Mouse (Mus musculus): ENCODE measurements around the gene Gm14851. TPM values are rescaled to one million over a fixed set of nuclear protein-coding genes. Genes with fewer than 3 reads are reported as not detected.

Gm14851 gene
- polyA plus RNA-seq (2012; rRNA removed), result not detected in 2 replicates

DNA sequence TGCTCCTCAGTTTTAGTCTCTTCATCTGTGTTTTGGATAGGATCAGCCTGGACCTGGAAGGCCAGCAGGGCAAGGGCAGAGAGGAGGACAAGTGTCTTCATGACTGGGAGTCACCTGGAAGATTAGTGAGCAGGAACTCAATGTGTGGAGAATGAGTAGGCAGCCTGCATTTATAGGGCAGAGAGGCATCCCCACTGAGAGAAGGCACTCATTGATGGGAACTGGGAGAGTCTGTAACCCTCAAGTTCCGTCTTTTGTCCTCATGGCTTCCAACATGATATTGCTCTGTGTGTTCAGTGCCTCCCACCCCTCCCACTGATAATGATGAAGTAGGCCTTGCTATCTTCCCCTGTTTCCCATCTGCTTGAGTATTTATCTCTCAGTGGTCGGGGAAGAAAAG is at the start of gene Gm14851:
Gene Gm14851, minus strand, starts transcription at position 101 of the 400 bp plus-strand sequence.

DNA sequence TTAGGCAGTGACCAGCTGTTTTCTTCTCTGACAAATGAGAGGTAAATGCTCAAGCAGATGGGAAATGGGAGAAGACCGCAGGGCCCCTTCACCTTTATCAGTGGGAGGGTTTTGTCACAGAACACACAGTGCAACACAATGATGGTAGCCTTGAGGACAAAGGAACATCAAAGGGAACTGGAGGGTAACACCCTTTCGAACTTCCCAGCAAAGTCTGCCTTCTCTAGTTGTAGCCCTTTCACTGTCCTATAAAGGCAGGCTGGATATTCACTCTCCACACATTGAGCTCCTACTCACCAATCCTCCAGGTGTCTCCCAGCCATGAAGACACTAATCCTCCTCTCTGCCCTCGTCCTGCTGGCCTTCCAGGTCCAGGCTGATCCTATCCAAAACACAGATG is 38.5 kb upstream of the Gm14851 start, which contains the start of gene Defa30:
Gene Defa30, plus strand, starts transcription at position 301 of the 400 bp plus-strand sequence.

DNA sequence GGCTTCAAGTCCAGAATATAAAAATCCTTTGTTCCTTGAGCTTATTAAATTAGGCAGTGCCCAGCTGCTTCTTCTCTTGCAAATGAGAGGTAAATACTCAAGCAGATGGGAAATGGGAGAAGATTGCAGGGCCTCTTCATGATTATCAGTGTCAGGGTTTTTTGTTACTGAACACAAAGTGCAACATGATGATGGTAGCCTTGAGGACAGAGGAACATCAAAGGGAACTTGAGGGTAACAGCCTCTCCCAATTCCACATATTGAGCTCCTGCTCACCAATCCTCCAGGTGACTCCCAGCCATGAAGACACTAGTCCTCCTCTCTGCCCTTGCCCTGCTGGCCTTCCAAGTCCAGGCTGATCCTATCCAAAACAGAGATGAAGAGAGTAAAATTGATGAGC is 11.7 kb downstream of the Gm14851 start, which contains the start of gene Defa25:
Gene Defa25, plus strand, starts transcription at position 301 of the 400 bp plus-strand sequence.

DNA sequence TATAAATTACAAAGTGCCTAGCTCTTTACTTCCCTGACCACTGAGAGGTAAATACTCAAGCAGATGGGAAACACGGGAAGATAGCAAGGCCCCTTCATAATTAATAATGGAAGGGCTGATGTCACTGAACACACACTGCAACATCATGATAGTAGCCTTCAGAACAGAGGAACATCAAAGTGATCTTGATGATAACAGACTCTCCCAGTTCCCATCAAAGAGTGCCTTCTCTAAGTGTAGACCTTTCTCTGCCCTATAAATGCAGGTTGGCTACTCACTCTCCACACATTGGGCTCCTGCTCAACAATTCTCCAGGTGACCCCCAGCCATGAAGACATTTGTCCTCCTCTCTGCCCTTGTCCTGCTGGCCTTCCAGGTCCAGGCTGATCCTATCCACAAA is 31.1 kb downstream of the Gm14851 start, which contains the start of gene Defa35:
Gene Defa35, plus strand, starts transcription at position 301 of the 400 bp plus-strand sequence.

GRCm38 (mm10) chr8:21054747-21055146 is 41.1 kb downstream of the Gm14851 start, which contains the start of gene Defa23:
TSS of gene Defa23 (plus strand) at chr8:21055047.

Other genes with a start within 250 kb of the Gm14851 start
- gene Defb33, start 203.4 kb downstream of the Gm14851 start, polyA plus RNA-seq (2012; rRNA removed), result not detected in 2 replicates
- not detected in 2 replicates for gene Gm15056, start 193.4 kb downstream of the Gm14851 start, polyA plus RNA-seq (2012; rRNA removed)
- gene Gm6040, start 174.0 kb downstream of the Gm14851 start, polyA plus RNA-seq (2012; rRNA removed), result not detected in 2 replicates
- gene AY761185, start 151.3 kb downstream of the Gm14851 start, polyA plus RNA-seq (2012; rRNA removed), result not detected in 2 replicates
- gene Defa21, start 70.5 kb downstream of the Gm14851 start, polyA plus RNA-seq (2012; rRNA removed), result not detected in 2 replicates
- not detected in 2 replicates for gene Defa23, start 41.0 kb downstream of the Gm14851 start, polyA plus RNA-seq (2012; rRNA removed)
- not detected in 2 replicates for gene Defa35, start 31.0 kb downstream of the Gm14851 start, polyA plus RNA-seq (2012; rRNA removed)
- gene Defa25, start 11.6 kb downstream of the Gm14851 start, polyA plus RNA-seq (2012; rRNA removed), result not detected in 2 replicates
- gene Defa30, start 38.6 kb upstream of the Gm14851 start, polyA plus RNA-seq (2012; rRNA removed), result not detected in 2 replicates
- not detected in 2 replicates for gene Defa22, start 66.2 kb upstream of the Gm14851 start, polyA plus RNA-seq (2012; rRNA removed)
- not detected in 2 replicates for gene Defa31, start 95.6 kb upstream of the Gm14851 start, polyA plus RNA-seq (2012; rRNA removed)
- not detected in 2 replicates for gene Gm15293, start 105.5 kb upstream of the Gm14851 start, polyA plus RNA-seq (2012; rRNA removed)
- gene Gm15292, start 153.7 kb upstream of the Gm14851 start, polyA plus RNA-seq (2012; rRNA removed), result not detected in 2 replicates
- gene Defa27, start 219.5 kb upstream of the Gm14851 start, polyA plus RNA-seq (2012; rRNA removed), result not detected in 2 replicates
- not detected in 2 replicates for gene Defa29, start 231.0 kb upstream of the Gm14851 start, polyA plus RNA-seq (2012; rRNA removed)

All from liver, embryonic 14 days (tissue).